Mouse (Mus musculus) liver, embryonic 14.5 days (tissue): Measurements from ENCODE around the gene Kri1.

ENCODE experiments used
- CTCF ChIP-seq: IDR thresholded peaks from 2 replicates; pipeline ENCODE4 v1.5.1; 2016; ENCODE audit warnings: antibody characterized with exemption, low read depth, control low read depth
- EP300 ChIP-seq: IDR thresholded peaks from 2 replicates; pipeline ENCODE4 v1.6.1; 2016; ENCODE audit warnings: antibody characterized with exemption, low read depth

DNA sequence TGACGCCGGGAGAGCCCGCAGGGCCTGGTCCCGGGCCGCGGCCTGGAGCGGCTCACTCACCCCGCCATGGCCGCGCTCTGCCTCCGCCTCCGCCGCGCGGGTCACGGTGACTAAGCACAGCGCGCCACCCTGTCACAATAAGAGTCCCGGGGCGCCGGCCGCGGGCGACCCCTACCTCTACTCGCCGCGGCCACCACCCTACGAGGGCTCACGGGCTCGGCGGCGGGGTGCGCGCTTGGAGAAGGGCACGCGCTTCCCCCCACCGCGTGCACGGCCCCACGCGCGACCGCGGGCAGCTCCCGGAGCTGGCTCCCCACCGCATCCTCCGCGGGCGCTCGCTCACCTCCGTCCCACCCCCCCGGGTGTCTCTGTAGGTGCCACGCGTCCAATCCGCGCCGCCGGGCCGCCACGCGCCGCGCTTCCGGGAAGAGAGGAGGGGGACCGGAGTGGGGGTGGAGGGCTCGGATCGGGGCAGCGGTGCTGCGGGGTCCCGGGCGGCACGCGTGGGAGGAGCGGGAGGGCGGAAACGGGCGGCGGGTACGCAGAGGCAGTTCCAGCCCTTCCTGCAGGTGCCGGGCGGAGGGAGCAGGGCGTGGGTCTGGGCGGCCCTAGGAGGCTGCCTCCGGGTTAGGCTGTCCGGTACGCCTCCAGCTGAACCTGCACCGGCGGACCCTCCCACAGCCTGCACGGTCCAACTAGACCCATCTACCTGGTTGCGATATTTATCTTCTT is 48.9 kb downstream of the Kri1 start, which contains the start of gene Keap1:
- TF ChIP-seq CTCF = no peak; the same call in 1 of the 2 replicates
- TF ChIP-seq EP300 = 0 out of 2 replicates have a peak, but pooled peaks have one; percentile 25
